Mouse (Mus musculus) B cell, adult 2 months (primary cell): ENCODE results near the gene Cacna2d4.
"Not testable (repeated sequence)": the region's sequence is repeated elsewhere in the genome, so short reads cannot be mapped to it uniquely, and the experiment has no call there.

ENCODE experiments used
- DNase-seq, 2 experiments: peaks; one replicate each; pipeline ENCODE4 v3.0.0; 2022

Gene Cacna2d4

DNA sequence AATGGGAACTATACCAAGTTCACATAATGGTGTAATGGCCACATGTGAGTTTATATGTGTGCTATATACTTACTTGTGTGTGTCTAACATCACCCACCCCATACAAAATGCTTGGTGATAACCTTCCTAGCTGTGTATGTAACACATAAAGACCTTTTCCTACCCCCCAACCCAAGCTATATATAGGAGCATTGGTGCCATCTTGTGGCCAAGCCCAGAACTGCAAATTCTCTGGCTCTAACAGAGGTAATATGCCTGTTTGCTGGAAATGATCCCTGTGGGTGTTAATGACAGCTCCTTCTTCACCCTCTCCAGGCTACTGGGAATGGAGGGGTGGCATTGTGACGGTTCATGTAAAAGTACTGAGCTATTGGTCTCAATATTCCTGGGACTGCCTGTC lies 111.9 kb downstream of the Cacna2d4 start:
- peak; percentile 80 to 81 for DNase-seq

DNA sequence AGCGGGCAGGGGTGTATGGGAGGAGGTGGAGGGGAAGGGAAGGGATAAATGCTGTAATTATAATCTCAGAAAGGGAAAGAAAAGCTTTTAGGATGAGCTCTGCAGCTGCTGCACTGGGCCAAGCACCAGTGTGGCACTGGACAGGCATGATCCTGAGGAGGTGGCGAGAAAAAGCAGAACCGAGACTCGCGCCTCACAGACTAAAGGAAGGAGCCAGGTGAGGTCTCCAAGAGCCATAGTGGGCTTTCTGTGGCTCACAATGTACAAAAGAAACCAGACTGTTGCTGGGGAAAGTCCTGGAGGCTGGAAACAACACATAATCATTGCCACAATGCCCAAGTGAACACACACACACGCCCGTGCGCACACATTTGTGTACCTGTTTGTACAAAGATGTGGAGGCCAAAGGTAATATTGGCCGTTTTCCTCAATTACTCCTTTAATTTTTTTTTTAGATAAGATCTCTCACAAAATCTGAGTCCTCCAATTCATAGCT lies 114.4 kb downstream of the Cacna2d4 start:
- DNase-seq, result no peak

DNA sequence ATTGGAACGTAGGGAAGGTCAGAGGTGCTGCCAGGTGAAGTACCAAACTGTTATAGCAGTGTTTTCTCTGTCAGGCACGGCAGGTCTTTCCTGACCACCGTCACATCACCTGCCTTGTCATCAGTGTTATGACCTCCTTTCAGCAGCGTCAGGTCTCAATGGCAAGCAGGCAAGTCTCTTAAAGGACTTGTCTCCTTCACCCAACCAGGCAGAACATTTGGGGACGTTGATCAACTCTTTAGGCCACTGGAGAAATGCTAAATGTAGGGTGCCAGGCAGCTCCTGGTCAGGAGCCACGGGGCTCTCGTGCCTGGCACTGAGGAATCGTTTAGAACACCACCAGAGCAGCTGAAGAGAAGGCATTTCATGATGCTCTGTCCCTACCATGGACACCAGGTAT lies 115.3 kb downstream of the Cacna2d4 start:
- no peak for DNase-seq

DNA sequence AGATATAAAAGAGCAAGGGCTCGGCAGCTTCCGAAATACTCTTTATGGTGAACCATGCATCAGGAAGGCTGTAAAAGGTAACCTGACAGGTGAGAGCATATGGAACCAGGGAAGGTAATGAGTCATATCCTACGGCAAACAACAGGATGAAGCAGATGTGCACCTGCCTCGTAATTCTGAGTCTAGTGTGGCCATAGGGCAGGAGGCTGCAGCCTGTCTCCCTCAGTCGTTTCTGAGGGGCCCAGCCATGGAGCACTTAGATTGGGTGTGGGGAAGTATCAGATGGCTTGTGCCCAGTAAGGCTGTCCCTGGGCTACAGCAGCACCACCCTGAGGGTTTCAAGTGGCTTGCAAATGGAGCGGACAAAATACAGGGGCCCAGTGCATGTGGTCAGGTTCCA lies 116.2 kb downstream of the Cacna2d4 start:
- DNase-seq, result no peak

DNA sequence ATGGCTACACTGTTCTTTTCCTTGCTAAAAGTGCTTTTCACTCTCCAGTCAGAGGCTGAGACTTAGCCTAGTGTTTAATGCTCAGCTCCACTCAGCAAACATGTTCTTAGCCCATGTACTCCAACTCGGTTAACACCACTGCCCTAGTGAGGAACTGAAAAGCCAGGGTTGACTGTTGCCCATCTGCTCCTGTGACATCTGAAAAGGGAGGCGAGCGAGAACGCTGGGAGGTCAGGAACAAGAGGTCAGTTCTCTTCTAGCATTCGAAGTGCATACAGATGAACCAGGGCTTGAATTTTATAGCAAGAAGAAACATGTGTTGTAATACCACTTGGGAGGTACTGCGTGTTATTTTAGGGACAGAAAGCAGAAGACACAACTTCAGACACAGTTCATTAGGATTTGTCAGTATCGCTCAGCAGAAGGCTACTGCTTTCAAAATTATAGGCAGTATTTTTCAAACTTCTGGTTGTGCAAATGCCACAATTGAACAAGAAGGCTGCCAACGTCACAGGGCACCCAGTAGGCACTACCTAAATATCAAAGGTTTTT lies 121.8 kb downstream of the Cacna2d4 start:
- no peak for DNase-seq

DNA sequence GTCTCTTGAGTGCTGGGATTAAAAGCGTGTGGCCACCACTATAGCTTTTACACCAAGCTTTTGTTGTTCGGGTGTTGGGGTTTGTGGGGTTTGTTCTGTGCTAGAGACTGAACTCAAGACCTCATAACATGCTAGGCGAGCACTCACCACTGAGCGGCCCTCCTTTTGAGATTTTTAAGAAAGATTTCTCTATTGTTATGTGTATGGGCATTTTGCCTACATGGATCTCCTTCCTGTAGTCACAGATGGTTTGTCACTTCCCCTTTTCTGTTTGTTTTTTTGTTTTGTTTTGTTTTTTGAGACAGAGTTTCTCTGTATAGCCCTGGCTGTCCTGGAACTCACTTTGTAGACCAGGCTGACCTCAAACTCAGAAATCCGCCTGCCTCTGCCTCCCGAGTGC lies 123.9 kb downstream of the Cacna2d4 start:
- DNase-seq, result not testable (repeated sequence)

DNA sequence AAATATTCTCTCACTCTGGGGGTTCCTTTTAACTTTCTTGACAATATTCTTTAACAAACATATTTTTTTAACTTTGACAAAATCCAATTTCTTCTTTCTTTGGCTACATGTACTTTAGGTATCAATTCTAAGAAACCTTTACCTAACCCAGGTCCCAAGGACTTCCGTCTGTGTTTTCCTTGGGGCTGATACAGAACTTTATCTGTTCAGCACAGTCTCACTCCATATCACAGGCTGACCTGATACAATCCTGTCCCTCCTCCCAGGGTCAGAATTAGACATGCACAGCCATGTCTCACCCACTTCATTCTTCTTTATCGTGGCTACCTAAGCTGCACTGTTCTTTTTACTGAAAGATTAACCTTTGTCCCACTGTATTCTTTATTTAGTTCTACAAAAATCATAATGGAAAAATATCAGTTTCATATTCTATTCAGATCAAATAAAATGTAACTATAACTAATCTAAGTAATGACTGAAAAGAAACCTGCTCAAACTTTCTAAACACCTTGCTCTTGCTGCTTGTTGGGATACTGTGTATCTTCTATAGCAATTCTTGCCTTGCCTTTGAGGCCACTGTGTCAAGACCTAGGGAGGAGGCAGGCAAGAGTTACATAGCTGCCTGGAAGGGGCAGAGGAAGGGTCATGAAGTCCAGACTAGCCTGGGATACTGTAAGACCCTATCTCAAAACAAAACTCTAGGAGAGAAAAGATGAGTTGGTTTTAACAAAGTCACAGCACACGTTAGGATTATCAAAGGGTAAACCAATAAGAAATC lies 124.8 kb downstream of the Cacna2d4 start:
- DNase-seq, result no peak

DNA sequence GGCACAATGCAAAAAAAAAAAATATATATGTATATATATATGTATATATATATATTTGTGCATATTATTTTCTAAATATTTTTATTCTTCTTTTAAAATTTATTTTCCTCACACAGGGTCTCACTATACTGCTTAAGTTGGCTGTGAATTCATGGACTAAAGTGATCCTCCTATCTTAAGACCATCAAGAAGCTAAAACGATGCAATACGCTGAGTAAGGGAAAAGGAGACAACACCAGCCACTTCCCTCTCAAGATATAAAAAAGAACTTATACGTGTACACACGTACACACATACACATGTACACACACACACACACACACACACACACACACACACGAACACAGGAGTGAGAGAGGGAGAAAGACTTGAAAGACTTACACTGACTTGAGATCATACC lies 127.3 kb downstream of the Cacna2d4 start:
- DNase-seq, result no peak

DNA sequence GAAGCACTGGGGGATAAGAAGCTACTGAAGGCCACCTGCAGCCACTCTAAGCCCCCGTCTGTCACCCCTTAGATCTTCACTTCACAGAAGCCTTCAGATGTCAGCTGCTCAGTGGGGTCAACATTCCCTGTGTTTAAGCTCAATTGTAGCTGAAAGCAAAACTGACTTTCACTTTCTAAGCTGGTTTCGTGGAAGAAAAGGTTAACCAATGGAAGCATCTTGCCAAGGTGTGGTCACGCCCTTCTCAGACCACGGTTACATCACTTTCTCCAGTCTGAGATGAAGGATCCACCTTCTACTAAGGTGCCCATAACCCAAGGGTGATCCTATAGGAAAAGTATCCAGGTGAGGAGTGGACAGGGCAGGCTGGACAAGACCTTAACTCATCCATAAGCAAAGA lies 130.5 kb downstream of the Cacna2d4 start:
- DNase-seq, result not testable (repeated sequence)

DNA sequence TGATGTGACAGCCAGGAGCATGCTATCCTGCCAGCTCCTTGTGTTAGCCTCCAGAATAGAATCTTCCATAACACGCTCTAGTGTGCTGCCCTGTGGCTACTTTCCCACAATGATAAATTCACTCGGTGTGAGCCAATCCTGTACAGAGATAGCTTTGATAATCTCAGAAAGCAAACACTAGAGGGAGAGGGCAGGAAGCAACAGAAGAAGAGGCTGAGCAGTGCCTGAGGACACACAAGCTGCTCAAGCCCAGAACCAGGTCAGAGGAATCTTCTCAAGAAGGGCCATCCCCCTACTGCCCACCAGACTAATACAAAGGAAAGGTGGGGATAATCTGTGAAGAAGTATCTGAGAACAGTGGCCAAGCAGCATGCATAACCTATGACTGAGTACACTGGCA lies 131.1 kb downstream of the Cacna2d4 start:
- no peak for DNase-seq

DNA sequence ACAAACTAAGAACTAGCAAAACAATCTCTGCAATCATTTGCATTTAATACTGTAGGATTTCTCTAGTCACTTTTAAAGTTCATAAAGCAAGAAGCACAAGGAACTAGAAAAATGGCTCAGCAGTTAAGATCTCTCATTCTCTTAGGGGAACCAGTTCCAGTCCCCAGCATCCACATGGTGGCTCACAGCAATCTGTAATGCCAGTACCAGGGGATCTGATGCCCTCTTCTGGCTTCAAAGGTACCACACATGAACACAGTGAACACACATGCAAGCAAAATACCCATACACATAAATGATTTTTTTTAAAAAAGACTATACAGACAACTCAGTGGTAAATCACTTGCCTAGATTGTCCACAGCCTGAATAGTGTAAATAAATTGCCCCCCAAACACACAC lies 135.3 kb downstream of the Cacna2d4 start:
- DNase-seq, result no peak

DNA sequence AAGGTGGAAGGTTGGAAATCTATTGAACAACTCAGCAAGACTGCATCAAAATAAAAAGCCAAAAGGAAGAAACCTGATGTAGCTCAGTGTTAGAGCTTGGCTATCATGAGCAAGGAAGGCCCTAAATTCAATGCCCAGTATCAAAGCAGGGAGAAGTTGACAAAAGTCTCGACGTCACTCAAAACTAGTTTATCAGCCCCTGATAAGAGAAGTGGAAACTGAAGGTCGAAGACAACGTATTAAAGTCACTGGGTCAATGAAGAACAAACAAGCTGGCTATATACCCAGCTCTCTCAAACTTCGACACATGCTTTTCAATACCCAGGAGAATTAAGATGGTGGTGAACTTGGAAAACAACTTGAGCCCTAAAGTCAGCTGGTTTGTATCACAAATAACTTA lies 135.9 kb downstream of the Cacna2d4 start:
- no peak for DNase-seq

DNA sequence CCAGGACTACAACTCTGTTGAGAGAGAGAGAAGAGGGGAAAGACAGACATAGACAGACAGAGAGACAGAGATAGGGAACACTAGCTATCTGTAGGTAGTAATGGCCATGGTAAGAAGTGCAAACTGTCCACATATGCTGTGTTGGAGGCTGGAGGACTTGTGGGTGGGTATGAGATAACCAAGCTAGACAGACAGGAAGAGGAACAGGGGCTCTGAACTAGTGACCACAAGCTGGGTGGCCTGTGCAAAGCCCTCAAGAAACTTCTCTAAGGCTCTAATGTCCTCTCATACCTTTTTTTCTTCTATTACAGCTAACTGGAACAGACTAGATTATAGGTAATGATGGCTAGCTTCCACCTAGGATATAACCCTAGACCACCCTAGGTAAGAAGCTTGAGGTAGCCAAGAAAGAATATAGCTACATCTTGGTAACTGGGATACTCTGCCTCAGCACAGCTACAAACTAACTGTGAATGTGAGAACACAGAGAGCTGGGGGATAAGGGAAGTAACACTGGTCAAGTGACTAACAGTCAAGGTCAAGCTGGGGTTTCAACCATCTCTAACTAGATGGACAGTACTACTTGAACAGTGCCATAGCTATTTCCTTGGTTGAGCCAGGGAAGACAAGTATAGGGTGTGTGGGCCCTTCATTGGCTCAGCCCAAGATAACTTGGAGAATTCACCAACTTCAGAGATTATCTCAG lies 136.8 kb downstream of the Cacna2d4 start:
- DNase-seq, result no peak

DNA sequence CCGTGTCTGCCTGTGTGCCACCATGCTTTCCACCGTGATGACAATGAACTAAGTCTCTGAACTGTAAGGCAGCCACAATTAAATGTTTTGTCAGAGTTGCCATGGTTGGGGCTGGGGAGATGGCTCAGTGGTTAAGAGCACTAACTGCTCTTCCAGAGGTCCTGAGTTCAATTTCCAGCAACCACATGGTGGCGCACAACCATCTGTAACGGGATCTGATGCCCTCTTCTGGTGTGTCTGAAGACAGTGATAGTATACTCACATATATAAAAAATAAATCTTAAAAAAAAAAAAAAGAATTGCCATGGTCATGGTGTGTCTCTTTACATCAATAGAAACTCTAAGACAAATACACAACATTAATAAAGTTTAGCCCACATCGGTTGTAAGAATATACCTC lies 138.7 kb downstream of the Cacna2d4 start:
- DNase-seq, result no peak

DNA sequence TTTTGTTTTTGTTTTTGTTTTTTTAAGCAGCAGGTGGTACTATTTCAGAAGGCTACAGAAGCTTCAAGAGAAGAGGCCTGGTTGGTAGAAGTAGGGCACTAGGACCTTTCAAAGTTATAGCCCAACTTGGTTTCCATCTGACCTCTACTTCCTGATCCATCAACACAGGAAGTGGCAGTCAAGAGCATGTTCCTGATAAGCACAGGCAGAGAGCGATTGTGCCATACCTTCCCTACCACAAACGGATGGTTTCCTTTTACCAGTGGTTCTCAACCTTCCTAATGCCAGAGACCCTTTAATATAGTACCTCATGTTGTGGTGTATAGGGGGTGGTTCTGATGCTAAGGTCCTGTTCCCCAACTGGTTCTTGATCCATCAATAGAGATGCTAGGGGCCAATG lies 141.3 kb downstream of the Cacna2d4 start:
- DNase-seq, result no peak

DNA sequence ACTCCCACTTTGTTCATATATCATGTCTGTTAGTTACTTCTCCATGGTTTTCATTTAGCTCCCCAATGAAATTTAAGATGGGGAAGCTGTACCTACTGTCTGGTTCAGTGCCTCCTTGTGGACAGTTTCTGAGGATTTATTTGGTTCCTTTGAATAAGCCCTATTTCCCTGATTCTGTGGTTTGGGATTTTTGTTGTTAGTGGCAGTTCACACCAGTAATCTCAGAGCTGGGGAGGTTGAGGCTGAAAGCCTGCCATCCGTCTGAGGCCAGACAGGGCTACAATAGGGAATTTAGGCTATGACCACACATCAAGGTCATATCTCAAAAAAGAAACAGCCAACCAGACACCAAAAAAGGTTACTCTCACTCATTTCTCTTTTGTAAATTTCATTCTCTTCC lies 142.3 kb downstream of the Cacna2d4 start:
- no peak for DNase-seq

DNA sequence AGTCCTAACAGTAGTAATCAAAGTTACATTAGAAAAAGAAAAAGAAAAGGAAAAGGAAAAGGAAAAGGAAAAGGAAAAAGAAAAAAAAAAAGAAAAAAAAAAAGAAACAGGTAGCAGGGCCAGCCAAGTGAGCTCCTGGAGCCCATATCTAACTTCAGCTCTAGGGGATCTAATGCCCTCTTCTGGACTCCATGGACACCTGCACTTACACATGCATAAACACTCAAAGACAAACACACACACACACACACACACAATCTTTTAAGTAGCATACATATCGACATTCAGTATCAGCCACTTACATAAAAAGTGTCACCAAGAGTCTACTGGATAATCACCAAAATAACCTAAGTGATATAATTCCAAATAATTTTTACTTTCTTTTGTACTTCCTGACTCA lies 149.3 kb downstream of the Cacna2d4 start:
- DNase-seq, result no peak

DNA sequence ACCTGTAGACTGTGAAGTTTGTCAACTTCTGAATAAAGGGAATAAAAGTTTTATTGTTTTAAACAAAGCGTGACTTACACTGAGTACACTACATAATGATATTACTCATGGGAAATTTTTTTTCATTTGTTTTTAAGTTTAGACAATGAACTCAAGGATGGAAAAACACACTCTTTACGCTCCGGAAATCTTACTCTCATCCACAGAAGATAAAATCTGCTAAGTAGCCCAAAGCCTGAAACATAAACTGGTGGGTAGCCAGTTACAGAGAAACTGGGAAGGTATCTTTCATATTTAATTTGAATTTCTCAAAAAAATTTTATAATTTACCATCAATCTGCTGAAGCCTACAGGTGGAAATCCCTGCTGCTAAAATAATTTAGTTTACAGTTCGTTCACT lies 150.1 kb downstream of the Cacna2d4 start:
- no peak for DNase-seq

DNA sequence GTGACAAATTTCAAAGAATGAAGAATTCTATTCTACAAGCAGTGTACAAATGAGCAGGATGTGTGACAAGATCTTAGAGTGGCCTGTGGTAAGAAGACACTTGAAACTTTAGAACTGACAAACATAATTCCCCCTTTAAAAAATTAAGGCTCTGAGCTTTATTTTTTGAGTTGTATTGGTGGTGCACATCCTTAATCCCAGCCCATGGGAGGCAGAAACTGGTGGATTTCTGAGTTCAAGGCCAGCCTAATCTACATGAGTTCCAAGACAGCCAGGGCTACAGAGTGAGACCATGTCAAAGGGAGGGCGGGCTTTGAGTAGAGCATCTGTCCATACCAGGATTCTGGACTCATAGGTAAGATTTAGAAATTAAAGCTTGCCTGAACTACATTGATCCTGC lies 150.5 kb downstream of the Cacna2d4 start:
- DNase-seq, result no peak

DNA sequence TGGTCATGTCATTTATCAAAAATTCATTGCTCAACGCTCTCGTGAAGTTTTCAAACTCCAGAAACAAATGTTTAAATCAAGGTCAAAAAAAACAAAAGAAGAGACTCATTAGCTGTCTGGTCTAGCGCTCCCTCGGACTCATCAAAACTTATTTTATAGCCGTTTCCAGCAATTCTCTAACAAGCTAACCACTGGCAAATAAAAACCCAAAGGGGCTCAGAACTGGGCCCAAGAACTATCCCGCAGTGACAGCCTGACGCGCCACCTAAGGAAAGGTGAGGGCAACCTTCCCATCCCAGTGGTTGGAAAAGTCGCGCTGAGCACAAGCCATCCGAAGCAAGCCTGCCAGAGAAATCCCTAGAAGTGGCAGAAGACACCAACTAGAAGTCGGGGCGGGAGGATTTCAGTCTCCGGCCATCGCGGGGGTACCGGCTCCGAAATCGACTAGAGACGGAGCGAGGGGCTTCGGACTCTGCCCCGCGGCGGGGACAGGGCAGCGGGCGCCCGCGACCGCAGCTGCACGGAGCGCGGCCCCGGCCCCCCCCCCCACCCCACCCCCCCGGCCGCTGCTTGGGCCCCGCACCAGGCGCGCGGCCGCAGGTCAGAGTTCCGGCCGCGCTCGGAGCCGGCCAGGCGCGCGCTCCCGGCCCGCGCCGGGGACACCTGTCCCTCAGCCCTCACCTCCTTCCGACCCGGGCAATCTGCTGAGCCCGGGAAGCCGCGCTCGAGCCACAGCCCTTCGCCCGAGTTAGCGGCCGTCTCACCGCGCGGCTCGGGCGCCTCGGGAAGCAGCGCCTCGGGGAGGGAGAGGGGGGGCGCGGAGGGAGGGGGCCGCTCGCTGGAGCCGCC lies 151.7 kb downstream of the Cacna2d4 start:
- peak; percentile 27 to 43 for DNase-seq

DNA sequence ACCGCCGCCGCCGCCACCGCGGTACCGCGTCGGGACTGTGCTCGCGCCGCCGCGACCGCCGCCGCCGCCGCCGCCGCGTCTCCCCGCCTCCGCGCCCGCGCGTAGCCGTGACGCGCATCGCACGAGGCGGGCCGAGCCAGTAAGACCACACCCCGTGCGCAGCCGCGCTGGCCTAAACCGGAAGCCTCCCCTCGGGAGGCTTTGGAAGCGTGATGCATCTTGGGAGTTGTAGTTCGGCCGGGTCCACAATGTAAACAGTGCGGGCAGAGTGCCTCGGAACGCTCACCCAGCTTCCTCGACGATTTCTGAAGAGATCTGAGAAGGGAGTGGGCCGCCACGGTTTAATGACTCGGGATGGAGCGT lies 152.3 kb downstream of the Cacna2d4 start:
- DNase-seq, result peak; percentile 96 to 97

DNA sequence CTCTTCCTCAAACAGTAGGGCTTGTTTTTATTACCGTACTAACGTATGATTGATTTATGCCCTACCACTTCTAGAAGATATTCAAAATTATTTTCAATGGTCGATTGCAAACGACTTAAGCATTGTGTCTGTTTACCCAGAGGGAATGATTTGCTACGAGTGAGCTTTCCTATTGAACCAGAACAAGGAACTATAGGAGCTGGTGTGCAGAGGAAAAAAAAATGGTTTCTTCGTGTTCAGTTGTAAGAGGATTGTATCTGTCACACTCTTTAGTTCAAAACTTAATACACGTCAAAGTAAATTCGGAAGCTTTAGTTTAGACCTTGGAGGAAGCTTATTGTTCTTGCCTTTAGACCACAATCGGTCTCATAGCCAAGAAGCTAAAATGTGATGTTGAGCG lies 152.8 kb downstream of the Cacna2d4 start:
- DNase-seq, result no peak

DNA sequence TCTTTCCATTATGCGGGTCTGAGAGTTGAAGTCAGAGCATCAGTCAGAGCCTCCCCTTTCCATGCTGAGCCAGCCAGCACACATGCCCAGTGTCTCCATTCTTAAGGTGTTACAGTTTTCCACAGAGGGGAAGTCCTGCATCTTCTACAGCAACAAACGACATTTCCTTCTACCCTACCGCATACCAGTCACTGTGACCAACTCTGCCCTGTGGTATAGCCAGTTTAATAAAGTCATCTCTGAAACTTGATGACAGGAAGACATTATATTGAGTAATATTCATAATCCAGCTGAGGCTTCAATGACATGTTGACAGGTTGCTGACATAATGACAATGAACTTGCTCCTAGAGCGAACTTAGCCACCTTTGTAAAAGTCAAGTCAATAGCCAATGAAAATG lies 154.4 kb downstream of the Cacna2d4 start:
- DNase-seq, result no peak
